Mouse (Mus musculus) kidney, adult 2 months (tissue): ENCODE data around the gene Mxd4.

ENCODE experiments used
- CTCF ChIP-seq: fragments of 200-500 bp; conservative IDR thresholded peaks from 2 replicates; pipeline ENCODE4 v1.5.1; 2011; ENCODE audit warnings: low read depth, mild to moderate bottlenecking, control low read depth, low read length, moderate library complexity, mixed read lengths; ENCODE audit not compliant: insufficient read depth, insufficient read length
- POLR2A ChIP-seq: fragments of 200-500 bp; IDR thresholded peaks from one replicate; pipeline ENCODE4 v1.6.1; 2011; ENCODE audit warnings: low read depth, low read length, control low read depth

GRCm38 (mm10) chr5:34189521-34189920 lies 2.0 kb upstream of the Mxd4 start:
- no peak for TF ChIP-seq CTCF
- no peak for TF ChIP-seq POLR2A
